Mouse (Mus musculus): Measurements from ENCODE around the gene Clpp. TPM values are rescaled to one million over a fixed set of nuclear protein-coding genes. Genes with fewer than 3 reads are reported as not detected.

The Clpp gene
- polyA plus RNA-seq, 1 experiment from 2014 or later = 136 TPM

Other genes with a start within 250 kb of the Clpp start
- 3.9 and 5.1 TPM in 2 replicates for gene Nrtn, start 232.8 kb upstream of the Clpp start, polyA plus RNA-seq (2016; fragmentation: Nextera tagmentation; extraction: Ambion mirVana)
- gene Dus3l, start 225.5 kb upstream of the Clpp start, polyA plus RNA-seq (2016; fragmentation: Nextera tagmentation; extraction: Ambion mirVana) = 46.8 and 47.6 TPM in 2 replicates
- gene Prr22, start 220.1 kb upstream of the Clpp start, polyA plus RNA-seq (2016; fragmentation: Nextera tagmentation; extraction: Ambion mirVana) = 1.3 and 1.7 TPM in 2 replicates
- 8.7 and 10.2 TPM in 2 replicates for gene Rfx2, start 159.3 kb upstream of the Clpp start, polyA plus RNA-seq (2016; fragmentation: Nextera tagmentation; extraction: Ambion mirVana)
- gene Acsbg2, start 115.9 kb upstream of the Clpp start, polyA plus RNA-seq (2016; fragmentation: Nextera tagmentation; extraction: Ambion mirVana) = not detected in 2 replicates
- 0.27 and 0.52 TPM in 2 replicates for gene 1700061G19Rik, start 114.8 kb upstream of the Clpp start, polyA plus RNA-seq (2016; fragmentation: Nextera tagmentation; extraction: Ambion mirVana)
- 100 and 102 TPM in 2 replicates for gene Mllt1, start 54.9 kb upstream of the Clpp start, polyA plus RNA-seq (2016; fragmentation: Nextera tagmentation; extraction: Ambion mirVana)
- gene Acer1, start 8.2 kb upstream of the Clpp start, polyA plus RNA-seq (2016; fragmentation: Nextera tagmentation; extraction: Ambion mirVana) = not detected in 2 replicates
- 32.8 and 34.6 TPM in 2 replicates for gene Alkbh7, start 7.0 kb downstream of the Clpp start, polyA plus RNA-seq (2016; fragmentation: Nextera tagmentation; extraction: Ambion mirVana)
- gene Pspn, start 9.7 kb downstream of the Clpp start, polyA plus RNA-seq (2016; fragmentation: Nextera tagmentation; extraction: Ambion mirVana) = 0.56 and 0.68 TPM in 2 replicates
- 62.6 and 67.0 TPM in 2 replicates for gene Gtf2f1, start 21.0 kb downstream of the Clpp start, polyA plus RNA-seq (2016; fragmentation: Nextera tagmentation; extraction: Ambion mirVana)
- gene Gm17949, start 21.2 kb downstream of the Clpp start, polyA plus RNA-seq (2016; fragmentation: Nextera tagmentation; extraction: Ambion mirVana) = 0.52 TPM in 1 of 2 replicates, not detected in the other
- 63.4 and 66.5 TPM in 2 replicates for gene Khsrp, start 41.2 kb downstream of the Clpp start, polyA plus RNA-seq (2016; fragmentation: Nextera tagmentation; extraction: Ambion mirVana)
- not detected in 2 replicates for gene Slc25a41, start 51.3 kb downstream of the Clpp start, polyA plus RNA-seq (2016; fragmentation: Nextera tagmentation; extraction: Ambion mirVana)
- 2.7 and 3.8 TPM in 2 replicates for gene Crb3, start 68.8 kb downstream of the Clpp start, polyA plus RNA-seq (2016; fragmentation: Nextera tagmentation; extraction: Ambion mirVana)
- 18.7 and 22.5 TPM in 2 replicates for gene Slc25a23, start 69.6 kb downstream of the Clpp start, polyA plus RNA-seq (2016; fragmentation: Nextera tagmentation; extraction: Ambion mirVana)
- gene Dennd1c, start 88.2 kb downstream of the Clpp start, polyA plus RNA-seq (2016; fragmentation: Nextera tagmentation; extraction: Ambion mirVana) = 3.2 and 3.7 TPM in 2 replicates
- gene Tubb4a, start 97.5 kb downstream of the Clpp start, polyA plus RNA-seq (2016; fragmentation: Nextera tagmentation; extraction: Ambion mirVana) = 197 and 227 TPM in 2 replicates
- gene Tnfsf9, start 115.0 kb downstream of the Clpp start, polyA plus RNA-seq (2016; fragmentation: Nextera tagmentation; extraction: Ambion mirVana) = 5.8 and 6.1 TPM in 2 replicates
- 0.48 TPM in 1 of 2 replicates, not detected in the other for gene Cd70, start 159.5 kb downstream of the Clpp start, polyA plus RNA-seq (2016; fragmentation: Nextera tagmentation; extraction: Ambion mirVana)
- gene Tnfsf14, start 203.9 kb downstream of the Clpp start, polyA plus RNA-seq (2016; fragmentation: Nextera tagmentation; extraction: Ambion mirVana) = not detected in 2 replicates
- 0.76 and 1.2 TPM in 2 replicates for gene C3, start 237.8 kb downstream of the Clpp start, polyA plus RNA-seq (2016; fragmentation: Nextera tagmentation; extraction: Ambion mirVana)